Mouse (Mus musculus) monocyte, adult 2 months (primary cell): ENCODE results near the gene Mapk3.
A peak's percentile ranks its signal among the peaks of the same experiment; 100 is the strongest.

ENCODE experiments used
- DNase-seq, 2 experiments: peaks; one replicate each; pipeline ENCODE4 v3.0.0; 2022; ENCODE audit warnings: low spot score in 2 of 2, low read depth in 1 of 2

Gene Mapk3

GRCm38 (mm10) chr7:126781661-126782370, 22.4 kb downstream of the Mapk3 start:
- DNase-seq = no peak

- no peak for DNase-seq
These were observed 23.3 kb downstream of the Mapk3 start for GRCm38 (mm10) chr7:126782693-126783092.

DNA sequence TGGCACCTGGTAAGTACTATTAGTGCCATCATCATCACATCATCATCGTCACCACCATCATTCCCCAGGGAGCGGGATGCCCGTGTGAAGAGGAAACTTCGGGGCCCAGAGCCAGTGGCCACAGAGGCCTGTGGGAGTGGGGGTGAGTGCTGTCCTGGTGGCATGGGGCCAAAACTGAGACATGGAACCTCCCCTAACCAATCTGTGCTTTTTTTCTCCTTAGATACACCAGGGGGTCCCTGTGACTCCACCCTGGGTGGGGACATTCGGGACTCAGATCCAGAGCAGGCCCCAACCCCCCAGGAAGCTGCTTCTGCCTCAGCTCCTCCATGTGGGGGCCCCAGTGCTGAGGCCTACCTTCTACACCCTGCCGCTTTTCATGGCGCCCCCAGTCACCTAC, 25.1 kb downstream of the Mapk3 start:
- no peak for DNase-seq

DNA sequence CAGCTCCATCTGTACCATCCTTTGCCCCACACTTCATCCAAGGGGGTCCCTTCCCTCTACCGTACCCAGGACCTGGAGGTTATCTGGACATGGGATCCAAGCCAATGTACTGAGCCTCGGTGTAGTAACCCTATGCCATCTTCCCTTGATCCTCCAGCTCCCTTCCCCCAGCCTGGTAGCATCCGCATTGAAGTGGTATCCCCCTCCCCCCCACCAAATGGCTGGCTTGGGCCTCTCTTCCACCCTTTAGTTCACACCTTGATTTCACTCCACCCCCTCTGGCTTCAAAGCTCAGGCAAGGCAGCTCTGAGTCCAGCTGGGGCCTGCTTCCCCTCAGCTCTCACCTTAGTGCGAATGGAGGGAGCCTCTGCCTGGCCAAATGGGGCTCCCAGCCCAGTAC, 25.7 kb downstream of the Mapk3 start:
- DNase-seq = no peak

GRCm38 (mm10) chr7:126786142-126786541, 26.7 kb downstream of the Mapk3 start:
- DNase-seq = no peak

DNA sequence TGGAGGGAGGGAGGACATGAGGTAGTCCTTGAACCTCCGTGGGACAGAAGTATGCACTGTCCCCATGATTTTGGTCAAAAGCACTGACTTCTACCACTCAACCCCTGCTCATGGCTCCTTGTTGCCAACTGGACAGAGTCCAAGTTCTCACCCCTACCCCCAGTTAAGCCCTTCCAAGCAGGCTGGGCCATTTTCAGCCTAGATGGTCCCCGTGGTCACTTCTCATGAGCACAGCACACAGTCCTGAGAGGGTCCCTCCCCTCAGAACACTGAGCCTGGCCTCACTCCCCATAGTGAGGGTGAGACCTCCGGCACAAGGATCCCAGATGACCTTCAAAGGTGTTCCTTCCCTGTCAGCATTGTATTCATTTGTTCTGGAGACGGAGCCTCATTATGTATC, 29.7 kb downstream of the Mapk3 start:
- no peak for DNase-seq

DNA sequence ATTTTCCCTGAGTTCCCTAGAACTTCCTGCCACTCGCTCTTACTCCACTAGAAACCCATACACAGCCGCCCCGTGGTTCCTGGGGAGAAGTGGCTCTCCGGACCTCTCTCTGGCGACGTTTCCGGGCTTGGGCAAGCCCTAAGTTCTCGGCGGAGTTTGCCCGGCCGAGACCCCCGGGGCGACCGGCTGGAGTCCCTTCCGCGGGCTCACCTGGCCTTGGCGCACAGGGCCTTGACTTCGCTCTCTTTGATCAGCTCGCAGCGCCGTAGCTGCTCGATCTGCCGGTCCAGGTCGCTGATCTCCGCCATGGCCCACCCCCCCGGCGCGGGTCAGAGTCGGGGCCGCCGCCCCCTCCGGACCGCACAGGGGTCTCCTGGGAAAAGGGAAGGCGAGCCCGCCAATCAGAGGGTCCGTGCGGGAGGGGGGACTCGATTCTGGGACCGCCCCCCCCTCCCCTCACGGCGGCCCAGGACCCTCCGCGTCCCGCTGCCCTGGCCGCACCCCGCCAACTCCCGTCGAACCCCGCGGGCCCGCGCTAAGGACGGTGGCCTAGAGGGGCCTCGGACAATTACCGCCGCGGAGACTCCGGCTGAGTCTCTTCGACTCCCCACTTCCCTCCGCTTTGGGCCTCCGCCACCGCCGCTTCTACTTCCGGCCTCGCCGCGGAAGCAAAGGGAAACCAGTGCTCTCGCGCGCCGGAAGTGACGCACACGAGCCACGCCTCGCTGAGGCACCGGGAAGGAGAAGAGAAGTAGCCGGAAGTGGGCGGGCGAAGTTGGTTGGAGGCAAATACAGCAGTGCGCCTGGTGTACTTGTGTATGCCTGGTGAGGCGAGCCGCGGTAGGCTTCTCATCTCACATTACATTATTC, 32.7 kb downstream of the Mapk3 start, which contains the start of gene Ppp4c:
Gene Ppp4c, minus strand, starts transcription at position 646 of the 870 bp plus-strand sequence.
- DNase-seq = peak; percentile 92 to 94

- DNase-seq = no peak
These were observed 33.5 kb downstream of the Mapk3 start for GRCm38 (mm10) chr7:126792721-126793443.

- no peak for DNase-seq
These were observed 34.3 kb downstream of the Mapk3 start for GRCm38 (mm10) chr7:126793456-126794270.

DNA sequence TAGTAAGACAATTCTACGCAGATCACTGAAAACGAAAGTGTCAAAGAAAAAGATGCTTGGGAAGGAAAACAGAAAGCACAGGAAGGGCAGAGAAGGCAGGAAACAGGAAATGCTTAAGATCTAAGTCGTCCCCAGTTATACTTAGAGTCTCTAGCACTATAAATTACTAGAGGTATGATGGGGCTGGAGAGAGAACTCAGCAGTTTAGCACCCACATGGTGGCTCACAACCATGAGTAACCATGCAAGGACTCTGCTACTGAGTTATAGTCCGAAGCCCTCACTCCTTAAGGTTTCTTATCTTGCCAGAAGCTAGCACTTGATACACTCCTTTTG, 34.8 kb downstream of the Mapk3 start:
- DNase-seq = no peak

DNA sequence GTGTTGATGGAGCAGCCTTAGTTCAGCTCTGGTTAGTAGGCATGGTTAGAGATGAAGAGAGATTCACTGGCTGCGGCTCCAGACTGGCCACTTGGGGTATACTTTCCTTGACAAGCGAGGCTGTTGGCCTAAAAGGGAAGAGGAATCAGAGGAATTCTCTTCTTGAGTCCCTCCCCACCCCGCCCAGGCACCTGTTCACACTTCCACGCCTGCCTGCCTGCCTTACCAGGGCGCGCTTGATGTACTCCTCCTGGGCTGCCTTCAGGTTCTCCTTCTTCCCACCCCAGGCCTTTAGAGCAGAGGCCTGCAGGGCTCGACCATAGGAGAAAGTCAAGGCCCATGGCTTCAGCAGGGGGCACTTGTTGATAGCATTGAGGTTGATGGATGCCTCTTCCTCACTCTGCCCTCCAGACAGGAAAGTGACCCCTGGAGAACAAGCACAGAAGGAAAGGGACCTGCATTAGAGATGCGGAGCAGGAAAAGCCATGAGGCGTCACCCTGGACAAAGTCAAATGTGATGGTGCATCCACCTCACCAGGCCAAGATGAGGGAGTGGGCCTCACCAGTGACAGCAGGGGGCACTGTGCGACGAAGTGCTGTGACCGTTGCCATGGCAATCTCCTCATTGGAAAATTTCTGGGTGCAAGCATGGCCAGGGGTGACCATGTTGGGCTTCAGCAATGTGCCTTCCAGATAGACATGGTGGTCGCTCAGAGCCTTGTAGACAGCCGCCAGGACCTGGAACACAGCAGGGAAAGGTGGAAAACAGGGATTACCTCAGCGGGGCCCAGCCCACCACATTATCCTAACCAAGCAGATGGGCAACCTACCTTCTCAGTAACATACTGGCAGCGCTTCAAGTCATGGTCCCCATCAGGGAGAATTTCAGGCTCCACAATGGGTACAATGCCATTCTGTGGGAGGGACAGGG, 36.3 kb downstream of the Mapk3 start:
- DNase-seq = no peak

GRCm38 (mm10) chr7:126796350-126796932, 37.0 kb downstream of the Mapk3 start:
- DNase-seq = peak in 1 of 2 experiments; percentile 45

DNA sequence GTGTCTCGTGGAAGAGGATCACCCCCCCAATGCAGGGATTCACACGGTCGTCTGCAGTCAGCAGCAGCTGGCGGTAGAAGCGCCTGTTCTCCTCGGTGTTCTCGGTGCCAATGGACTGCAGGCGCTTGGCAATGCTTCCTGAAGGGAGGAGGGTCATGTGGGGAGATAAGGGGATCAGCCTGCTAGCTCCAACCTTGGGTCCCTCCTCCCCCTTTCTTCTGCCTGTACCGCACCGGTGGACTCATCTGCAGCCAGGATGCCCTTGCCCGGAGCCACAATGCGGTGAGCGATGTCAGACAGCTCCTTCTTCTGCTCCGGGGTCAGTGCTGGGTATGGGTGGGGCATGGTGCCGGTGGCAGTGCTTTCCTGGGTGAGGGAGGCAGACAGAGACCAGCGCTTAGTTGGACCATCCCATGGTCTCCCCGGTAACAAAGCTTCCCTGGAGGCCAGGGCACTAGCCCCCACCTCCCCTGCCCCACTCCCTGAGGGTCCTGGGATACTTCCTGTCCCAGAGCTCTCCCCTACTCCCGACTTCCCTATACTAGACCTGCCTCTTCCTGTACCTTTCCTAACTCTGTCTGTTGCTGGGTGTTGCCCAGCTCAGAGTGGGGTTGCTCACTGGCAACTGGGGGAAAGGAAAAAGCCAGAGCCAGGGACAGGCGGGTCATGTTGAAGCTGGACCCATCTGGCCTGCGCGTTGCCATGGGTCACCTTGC, 38.2 kb downstream of the Mapk3 start, which contains the start of gene Fam57b:
Gene Fam57b, plus strand, starts transcription at position 258 of the 716 bp plus-strand sequence.
- DNase-seq = no peak

- no peak for DNase-seq
These were observed 39.0 kb downstream of the Mapk3 start for GRCm38 (mm10) chr7:126798127-126799049.

GRCm38 (mm10) chr7:126799050-126799467, 39.7 kb downstream of the Mapk3 start:
- DNase-seq = peak; percentile 88 to 91

- DNase-seq = peak; percentile 54 to 71
These were observed 40.3 kb downstream of the Mapk3 start for GRCm38 (mm10) chr7:126799468-126800268.
